ENCODE assay signal across 13 mouse cellular contexts in the genomic region with DNA sequence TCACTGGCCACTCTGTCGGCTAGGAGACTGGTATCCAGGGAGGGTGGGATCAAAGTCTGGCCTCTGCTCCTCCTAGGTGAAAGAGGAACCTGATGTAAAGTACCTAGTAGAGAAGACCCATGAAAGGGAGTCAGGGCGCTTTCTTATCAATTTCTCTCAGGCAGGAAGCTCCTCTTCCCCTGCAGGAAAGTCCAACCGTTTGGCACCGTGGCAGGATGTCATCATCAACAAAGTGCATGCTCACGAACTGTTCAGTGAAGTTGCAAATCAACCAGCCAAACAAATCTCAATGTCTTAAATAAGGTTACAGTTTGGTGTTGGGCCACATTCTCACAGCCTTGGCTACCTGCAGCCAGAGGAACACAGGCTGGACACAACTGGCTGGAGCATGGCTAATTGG.
A peak's percentile ranks its signal among the peaks of the same experiment; 100 is the strongest.
DNase-seq lines count a peak whose midpoint lies in the region; ATAC-seq and TF ChIP-seq lines count a peak whose summit lies in the region.
"Had no signal": no experiment of that assay in that cellular context is flagged by ENCODE, and none has a peak within 500 bp of the region (broad histone marks: within the 10 kb centered on the region; RNA-seq: fewer than 3 reads in every experiment).

No protein-coding gene starts in this region.

- H3K9me3 ChIP-seq in G1E (replicated peaks), result no peaks in the 10 kb centered on the region
- H3K9me3 ChIP-seq in liver, embryonic 13.5 days (replicated peaks), result no peaks in the 10 kb centered on the region

- H3K4me3 ChIP-seq in kidney, adult 2 months (ENCODE audit: insufficient read depth, low read depth, low read length), result no peak overlapping the region
- no peak overlapping the region for H3K4me3 ChIP-seq in G1E (ENCODE audit: low read depth, low read length)
- H3K4me3 ChIP-seq in liver, embryonic 13.5 days (replicated peaks), result no peak overlapping the region
- H3K4me3 ChIP-seq: myocyte had no signal

- H3K9ac ChIP-seq in liver, embryonic 13.5 days, result no peak overlapping the region

- peak overlapping the region; percentile 31 for H3K4me2 ChIP-seq in liver, embryonic 13.5 days

- TF ChIP-seq CTCF in kidney, adult 2 months (conservative IDR thresholded peaks at IDR 0.05; ENCODE audit: insufficient read depth, insufficient read length, low read depth, low read length), result no peak
- TF ChIP-seq CTCF in G1E (IDR thresholded peaks at IDR 0.05; ENCODE audit: low read depth, low read length), result no peak

- TF ChIP-seq POLR2A in kidney, adult 2 months (IDR thresholded peaks at IDR 0.05; ENCODE audit: low read depth, low read length), result no peak

- no peak overlapping the region for H3K27ac ChIP-seq in kidney, adult 2 months (ENCODE audit: insufficient read depth, low read depth, low read length)
- H3K27ac ChIP-seq in liver, embryonic 13.5 days, result peak overlapping the region; percentile 4; the same call in 1 of the 2 replicates
- H3K27ac ChIP-seq: macrophage had no signal

- peak; percentile 21 for DNase-seq in kidney, adult 2 months
- no peak for DNase-seq in kidney, adult 11 months
- DNase-seq in G1E (ENCODE audit: low spot score), result peak; percentile 7
- DNase-seq in liver, embryonic 13.5 days, result peak; percentile 16
- DNase-seq in cerebellum, adult 18-20 months, result no peak
- no peak for DNase-seq in MN1 (ENCODE audit: low spot score)
- DNase-seq: heart, postnatal 4 days; right cerebral cortex, postnatal 14 days; thymus, postnatal 25 days had no signal

- H3K4me1 ChIP-seq in kidney, adult 2 months (ENCODE audit: control insufficient read depth, insufficient read depth, low read length), result peaks cover 6% of the 10 kb centered on the region; the same call in 1 of the 2 replicates
- H3K4me1 ChIP-seq in G1E (ENCODE audit: insufficient read depth, low read depth, low read length), result peaks cover 29% of the 10 kb centered on the region
- peaks cover 26% of the 10 kb centered on the region for H3K4me1 ChIP-seq in liver, embryonic 13.5 days (replicated peaks)

- no peaks in the 10 kb centered on the region for H3K36me3 ChIP-seq in kidney, adult 2 months (ENCODE audit: control insufficient read depth, insufficient read depth, low read length)
- H3K36me3 ChIP-seq in G1E (replicated peaks), result no peaks in the 10 kb centered on the region
- H3K36me3 ChIP-seq in liver, embryonic 13.5 days, result no peaks in the 10 kb centered on the region

- no peaks in the 10 kb centered on the region for H3K27me3 ChIP-seq in kidney, adult 2 months (replicated peaks; ENCODE audit: control insufficient read depth, insufficient read depth, low read length)
- H3K27me3 ChIP-seq in G1E (ENCODE audit: insufficient read depth, low read length), result no peaks in the 10 kb centered on the region
- no peaks in the 10 kb centered on the region for H3K27me3 ChIP-seq in liver, embryonic 13.5 days

- peak; percentile 86 for ATAC-seq in G1E (ENCODE audit: extremely low read depth, insufficient number of reproducible peaks, low FRiP score, poor library complexity, severe bottlenecking)
- ATAC-seq in erythroid progenitor cell, adult 5-6 weeks (replicated peaks; ENCODE audit: low FRiP score, poor library complexity, severe bottlenecking), result peak; percentile 76
- peak; percentile 77 for ATAC-seq in liver, embryonic 13.5 days (ENCODE audit: low read depth)
- ATAC-seq in CD4-positive, CD25-positive, alpha-beta regulatory T cell, adult 4 months, result no peak

- 38% methylated on average over 5 of the region's 5 CpGs for WGBS in kidney, adult 2 months
- WGBS in liver, embryonic 13.5 days (ENCODE audit: insufficient replicate concordance), result 8% methylated on average over 5 of the region's 5 CpGs

Comparison
In these comparisons a context has a peak if more than half of its experiments do, and no peak if none do; other contexts are left out.
1. DNase-seq: peak in kidney, adult 2 months (single experiment), G1E (single experiment) and liver, embryonic 13.5 days (single experiment); none in kidney, adult 11 months (single experiment), cerebellum, adult 18-20 months (0 of 2) and MN1 (single experiment).